Mouse (Mus musculus) lung, postnatal 0 days (tissue): Measurements from ENCODE around the gene Ciart. TPM values are rescaled to one million over a fixed set of nuclear protein-coding genes. Genes with fewer than 3 reads are reported as not detected.

ENCODE experiments used
- ATAC-seq: fragments of 200-750 bp; cut with Nextera tagmentation; 2 replicates; pipeline ENCODE4 v1.8.0; 2017; ENCODE audit warnings: moderate library complexity
- DNase-seq: peaks from one replicate; pipeline ENCODE4 v3.0.0-alpha.2; 2016; ENCODE audit warnings: low spot score
- H3K27ac ChIP-seq: fragments of 300-500 bp; sonication (generic); 2 replicates; pipeline ENCODE4 v1.5.1; 2014; ENCODE audit warnings: antibody characterized with exemption, mild to moderate bottlenecking, low read length, mixed read lengths
- H3K27me3 ChIP-seq: fragments of 300-500 bp; sonication (generic); replicated peaks from 2 replicates; pipeline ENCODE4 v1.6.1; 2014; ENCODE audit warnings: low read length, mixed read lengths; ENCODE audit not compliant: insufficient read depth
- H3K36me3 ChIP-seq: fragments of 300-500 bp; sonication (generic); 2 replicates; pipeline ENCODE4 v1.6.1; 2014; ENCODE audit warnings: low read length, mixed read lengths; ENCODE audit not compliant: insufficient read depth
- H3K4me1 ChIP-seq: fragments of 300-500 bp; sonication (generic); 2 replicates; pipeline ENCODE4 v1.6.1; 2014; ENCODE audit warnings: antibody characterized with exemption, low read depth, low read length, mixed read lengths; ENCODE audit not compliant: insufficient read depth
- H3K4me2 ChIP-seq: fragments of 300-500 bp; sonication (generic); replicated peaks from 2 replicates; pipeline ENCODE4 v1.6.1; 2014; ENCODE audit warnings: low read depth, mild to moderate bottlenecking, low read length, moderate library complexity, mixed read lengths
- H3K4me3 ChIP-seq: fragments of 300-500 bp; sonication (generic); 2 replicates; pipeline ENCODE4 v1.5.1; 2014; ENCODE audit warnings: low read depth, low read length
- H3K9ac ChIP-seq: fragments of 300-500 bp; sonication (generic); replicated peaks from 2 replicates; pipeline ENCODE4 v1.6.1; 2014; ENCODE audit warnings: low read depth, mild to moderate bottlenecking
- H3K9me3 ChIP-seq: fragments of 300-500 bp; sonication (generic); 2 replicates; pipeline ENCODE4 v1.6.1; 2016; ENCODE audit warnings: low read length, mixed read lengths
- CTCF ChIP-seq: IDR thresholded peaks from 2 replicates; pipeline ENCODE4 v1.5.1; 2016; ENCODE audit warnings: antibody characterized with exemption, mild to moderate bottlenecking
- EP300 ChIP-seq: IDR thresholded peaks from 2 replicates; pipeline ENCODE4 v1.6.1; 2016; ENCODE audit warnings: antibody characterized with exemption, mild to moderate bottlenecking, control low read depth
- WGBS: fragments of 180-500 bp; shearing (Covaris S2); extraction: QIAGEN DNeasy Blood & Tissue Kit; methylation state at CpG from one replicate; pipeline ENCODE4 v1.1.7; 2014; 5-methylcytosine and 5-hydroxymethylcytosine counted together
- polyA plus RNA-seq: library from polyadenylated mRNA; unstranded; fragments of >200 nt; fragmentation: Nextera tagmentation; extraction: Ambion mirVana; gene quantifications from 2 replicates; pipeline ENCODE4 v1.2.1, GENCODE M21; 2015

The Ciart gene
- polyA plus RNA-seq, 1 experiment from 2014 or later = 3.1 TPM

DNA sequence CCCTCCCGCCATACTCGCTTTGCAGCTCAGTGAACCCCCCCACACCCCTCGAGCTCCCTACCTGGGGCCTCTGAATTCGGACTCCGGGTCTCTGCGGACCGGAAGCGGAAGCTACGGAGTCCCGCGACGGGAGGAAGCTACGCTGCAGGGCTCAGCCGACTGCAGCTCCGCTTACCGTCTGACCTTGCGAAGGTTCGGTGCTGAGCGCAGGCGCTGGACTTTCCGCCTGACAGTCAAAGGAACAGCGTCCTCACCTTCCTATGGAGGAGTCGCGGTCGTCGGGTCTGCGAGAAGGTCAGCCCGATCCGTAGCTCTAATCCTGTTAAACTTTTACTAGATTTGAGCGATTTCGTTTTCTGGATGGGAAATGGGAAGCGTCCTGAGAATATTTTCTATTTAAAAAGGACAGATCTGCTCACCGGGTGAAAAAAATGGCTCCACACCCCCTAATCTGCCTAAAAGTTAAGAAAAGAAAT is 10.6 kb downstream of the Ciart start, which contains the start of gene Mrps21:
TSS of gene Mrps21 (minus strand) at position 128 of the 476 bp plus-strand sequence.
- ATAC-seq (peak; percentile 98), DNase-seq (peak; percentile 96)
- H3K9ac ChIP-seq = peak within 1 kb of the TSS; percentile 72
- peak within 1 kb of the TSS; percentile 71 for H3K27ac ChIP-seq
- peaks cover 6% of the 10 kb centered on the region for H3K4me1 ChIP-seq
- no peaks in the 10 kb centered on the region for H3K27me3 ChIP-seq
- no peaks in the 10 kb centered on the region for H3K9me3 ChIP-seq
- peak within 1 kb of the TSS; percentile 57 for H3K4me3 ChIP-seq
- 0% methylated on average over 33 of the region's 33 CpGs for WGBS
- no peaks in the 10 kb centered on the region for H3K36me3 ChIP-seq
- TF ChIP-seq EP300 = no peak
- TF ChIP-seq CTCF = peak; percentile 32; the same call in 1 of the 2 replicates
- peak within 1 kb of the TSS; percentile 75 for H3K4me2 ChIP-seq

GRCm38 (mm10) chr3:95870976-95871375 is 11.1 kb downstream of the Ciart start:
- peak overlapping the region; percentile 75 for H3K4me2 ChIP-seq
- no peaks in the 10 kb centered on the region for H3K9me3 ChIP-seq
- no peak for DNase-seq
- TF ChIP-seq CTCF = no peak
- no peak for TF ChIP-seq EP300
- peak overlapping the region; percentile 72 for H3K9ac ChIP-seq
- ATAC-seq = peak; percentile 46
- H3K27ac ChIP-seq = peak overlapping the region; percentile 71
- WGBS = 3% methylated on average over 15 of the region's 15 CpGs
- no peaks in the 10 kb centered on the region for H3K36me3 ChIP-seq
- H3K4me1 ChIP-seq = peaks cover 6% of the 10 kb centered on the region
- peak overlapping the region; percentile 57 for H3K4me3 ChIP-seq
- H3K27me3 ChIP-seq = no peaks in the 10 kb centered on the region

DNA sequence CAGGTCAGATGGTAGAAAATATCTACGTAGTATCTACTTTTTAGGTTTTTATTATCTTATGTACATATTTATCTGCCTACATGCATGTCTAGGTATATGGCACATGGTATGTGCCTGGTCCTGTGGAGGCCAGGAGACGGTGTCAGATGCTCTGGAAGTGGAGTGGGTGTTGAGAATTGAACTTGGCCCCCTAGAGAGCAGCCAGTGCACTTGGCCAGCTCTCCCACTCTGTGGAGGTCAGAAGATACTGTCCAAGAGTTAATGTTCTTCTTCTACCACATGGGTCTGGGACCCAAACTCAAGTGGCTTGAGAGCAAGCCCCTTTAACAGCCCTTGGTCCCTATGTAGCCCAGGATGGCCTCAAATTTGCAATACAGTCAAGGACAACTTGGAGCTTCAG is 14.6 kb downstream of the Ciart start:
- ATAC-seq = no peak
- H3K36me3 ChIP-seq = 0 out of 2 replicates have a peak, but pooled peaks cover 8% of the 10 kb centered on the region
- H3K9me3 ChIP-seq = no peaks in the 10 kb centered on the region
- no peak for DNase-seq
- no peaks in the 10 kb centered on the region for H3K27me3 ChIP-seq
- H3K4me1 ChIP-seq = peaks cover 5% of the 10 kb centered on the region
- H3K4me3 ChIP-seq = no peak overlapping the region
- H3K9ac ChIP-seq = no peak overlapping the region
- H3K27ac ChIP-seq = no peak overlapping the region
- 89% methylated on average over 2 of the region's 2 CpGs for WGBS
- H3K4me2 ChIP-seq = no peak overlapping the region
- TF ChIP-seq CTCF (no peak), EP300 (no peak)

- Histone ChIP-seq H3K27ac (no peak overlapping the region), H3K27me3 (no peaks in the 10 kb centered on the region), H3K9me3 (no peaks in the 10 kb centered on the region), H3K9ac (no peak overlapping the region), H3K36me3 (0 out of 2 replicates have a peak, but pooled peaks cover 8% of the 10 kb centered on the region), H3K4me3 (no peak overlapping the region), H3K4me2 (no peak overlapping the region), H3K4me1 (no peaks in the 10 kb centered on the region)
- TF ChIP-seq CTCF (no peak), EP300 (no peak)
- DNase-seq (no peak), ATAC-seq (no peak)
- 85% methylated on average over 5 of the region's 5 CpGs for WGBS
These were observed 16.0 kb downstream of the Ciart start for GRCm38 (mm10) chr3:95866071-95866470.

GRCm38 (mm10) chr3:95865571-95865970 is 16.5 kb downstream of the Ciart start:
- Histone ChIP-seq H3K9me3 (no peaks in the 10 kb centered on the region), H3K27ac (no peak overlapping the region), H3K4me3 (no peak overlapping the region), H3K27me3 (no peaks in the 10 kb centered on the region), H3K36me3 (0 out of 2 replicates have a peak, but pooled peaks cover 8% of the 10 kb centered on the region), H3K9ac (no peak overlapping the region), H3K4me1 (no peaks in the 10 kb centered on the region), H3K4me2 (no peak overlapping the region)
- 86% methylated on average over 20 of the region's 20 CpGs for WGBS
- TF ChIP-seq CTCF (no peak), EP300 (no peak)
- DNase-seq = no peak
- no peak for ATAC-seq

DNA sequence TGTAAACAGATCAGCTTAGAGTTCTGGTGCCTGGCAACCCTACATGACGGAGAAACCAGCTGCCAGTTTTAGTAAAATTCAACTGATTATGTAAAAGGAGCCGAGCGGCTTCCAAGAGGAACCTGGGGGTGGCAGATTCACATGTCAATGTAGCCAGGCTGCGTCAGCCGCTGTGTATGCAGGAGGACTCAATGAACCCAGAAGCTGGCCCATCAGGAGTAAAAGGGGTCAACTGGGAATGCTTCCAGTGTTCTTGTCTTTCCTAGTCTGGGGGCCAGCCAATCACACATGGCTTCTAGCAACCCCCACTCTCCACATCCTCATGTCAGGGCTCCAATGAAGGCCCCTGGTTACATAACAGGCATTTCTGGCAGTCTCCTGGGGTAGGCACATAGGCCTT is 17.0 kb downstream of the Ciart start:
- no peak for DNase-seq
- no peak for TF ChIP-seq CTCF
- H3K4me3 ChIP-seq = no peak overlapping the region
- H3K27me3 ChIP-seq = no peaks in the 10 kb centered on the region
- no peaks in the 10 kb centered on the region for H3K4me1 ChIP-seq
- H3K36me3 ChIP-seq = 0 out of 2 replicates have a peak, but pooled peaks cover 8% of the 10 kb centered on the region
- 75% methylated on average over 5 of the region's 5 CpGs for WGBS
- no peak overlapping the region for H3K27ac ChIP-seq
- no peak overlapping the region for H3K4me2 ChIP-seq
- no peak overlapping the region for H3K9ac ChIP-seq
- H3K9me3 ChIP-seq = no peaks in the 10 kb centered on the region
- ATAC-seq = no peak

DNA sequence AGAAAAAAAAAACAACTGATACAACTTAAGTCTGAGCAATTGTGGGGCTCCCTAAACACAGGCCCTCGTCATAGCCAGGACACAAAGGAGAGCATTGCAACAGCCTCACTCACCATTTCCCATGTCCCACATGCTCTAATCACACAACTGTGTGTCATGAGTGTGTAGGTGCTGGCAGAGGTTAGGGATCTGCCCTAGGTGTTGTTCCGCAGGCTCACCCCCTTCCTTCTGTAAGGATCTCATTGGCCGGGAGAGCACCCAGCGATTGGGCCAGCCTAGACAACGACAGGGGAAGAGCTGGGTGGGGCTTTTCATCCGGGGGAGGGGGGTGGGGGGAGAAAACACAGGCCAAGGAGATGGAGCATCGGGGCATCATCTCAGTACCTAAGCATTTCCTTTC is 18.5 kb downstream of the Ciart start:
- no peak for TF ChIP-seq CTCF
- no peak for TF ChIP-seq EP300
- H3K36me3 ChIP-seq = 0 out of 2 replicates have a peak, but pooled peaks cover 8% of the 10 kb centered on the region
- no peak overlapping the region for H3K4me2 ChIP-seq
- H3K4me1 ChIP-seq = no peaks in the 10 kb centered on the region
- H3K9me3 ChIP-seq = no peaks in the 10 kb centered on the region
- H3K9ac ChIP-seq = no peak overlapping the region
- DNase-seq (no peak), ATAC-seq (no peak)
- no peak overlapping the region for H3K4me3 ChIP-seq
- H3K27me3 ChIP-seq = no peaks in the 10 kb centered on the region
- H3K27ac ChIP-seq = no peak overlapping the region
- 63% methylated on average over 7 of the region's 7 CpGs for WGBS
